Mouse (Mus musculus) megakaryocyte progenitor cell, adult 5-6 weeks (primary cell): ENCODE data around the gene Ttc5. TPM values are rescaled to one million over a fixed set of nuclear protein-coding genes. Genes with fewer than 3 reads are reported as not detected.
"Not testable (repeated sequence)": the region's sequence is repeated elsewhere in the genome, so short reads cannot be mapped to it uniquely, and the experiment has no call there.

ENCODE experiments used
- ATAC-seq: replicated peaks from 2 replicates; pipeline ENCODE4 v1.8.0; 2016; ENCODE audit warnings: mild to moderate bottlenecking, moderate TSS enrichment, inconsistent platforms; ENCODE audit not compliant: poor library complexity
- total RNA-seq, 2 experiments: library from RNA; stranded (forward) in 1 of 2; stranded (reverse) in 1 of 2; fragments of 157-497, 149-512 nt in 1 of 2; fragments of 200-1000 nt in 1 of 2; gene quantifications; 2 replicates each; pipeline versions ENCODE4 v1.2.3 to v1.2.4; 2015 to 2017

Ttc5 gene
- total RNA-seq, 2 experiments from 2014 or later: 27.4 to 41.8 TPM

GRCm38 (mm10) chr14:50782166-50782565 lies 3.2 kb downstream of the Ttc5 start:
- ATAC-seq: no peak

- ATAC-seq: no peak
Measured at GRCm38 (mm10) chr14:50771342-50771741, 14.0 kb downstream of the Ttc5 start.

GRCm38 (mm10) chr14:50765736-50766135 lies 19.6 kb downstream of the Ttc5 start:
- ATAC-seq: no peak

DNA sequence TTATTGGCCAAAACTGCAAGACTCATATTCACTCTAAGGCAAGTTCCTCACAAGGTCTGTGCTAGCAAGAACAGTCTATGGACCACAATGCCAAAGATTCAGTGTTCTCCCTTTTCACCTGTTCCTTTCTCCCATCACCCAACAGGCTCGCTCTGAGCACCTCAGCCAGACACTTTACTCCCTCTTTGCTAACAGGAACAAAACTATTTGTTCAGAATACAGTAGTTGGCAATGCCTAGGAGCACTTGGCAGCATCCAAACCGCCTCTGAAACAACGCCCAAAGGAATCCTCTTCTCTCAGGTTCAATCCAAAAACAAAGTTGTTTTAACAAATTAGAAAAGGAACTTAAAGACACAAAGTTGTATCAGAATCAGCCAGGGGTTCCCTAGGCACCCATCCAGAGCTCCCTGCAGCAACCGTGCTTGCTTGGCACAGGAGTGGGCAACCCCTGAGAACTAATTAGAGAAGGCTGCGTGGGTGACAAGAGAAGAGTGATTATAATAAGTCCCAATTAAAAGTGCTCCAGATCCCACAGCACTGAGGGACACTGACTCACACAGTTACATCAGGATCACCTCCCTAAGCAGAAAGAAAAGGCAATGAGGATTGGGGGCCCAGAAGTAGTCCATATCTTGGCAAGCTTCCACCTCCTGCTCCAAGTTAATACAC lies 26.8 kb downstream of the Ttc5 start:
- ATAC-seq: no peak

GRCm38 (mm10) chr14:50744994-50745393 lies 40.3 kb downstream of the Ttc5 start, which contains the start of gene Olfr749:
Gene Olfr749 (minus strand): TSS chr14:50745094.
- ATAC-seq: no peak

DNA sequence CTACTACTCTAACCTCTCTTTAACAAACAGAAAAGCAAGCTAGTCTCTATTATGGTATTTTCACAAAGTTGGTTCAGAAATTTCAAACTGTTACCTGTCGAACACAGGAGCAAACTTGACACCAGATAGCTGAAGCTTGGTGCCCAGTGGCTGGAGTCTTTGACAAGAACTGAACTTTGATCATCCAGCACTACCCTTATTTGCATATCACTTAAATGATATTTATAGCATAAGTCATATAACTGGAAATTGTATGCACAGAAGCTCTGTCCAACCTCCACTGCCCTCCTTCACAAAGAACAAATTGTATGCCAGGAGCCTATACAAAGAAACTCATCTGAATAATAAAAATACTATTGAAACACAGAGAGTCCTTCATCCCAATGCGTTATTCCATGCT lies 43.7 kb downstream of the Ttc5 start:
- ATAC-seq: no peak

- 0 out of 2 replicates have a peak, but pooled peaks have one; percentile 34 for ATAC-seq
Measured at GRCm38 (mm10) chr14:50740334-50740733, 45.0 kb downstream of the Ttc5 start.

DNA sequence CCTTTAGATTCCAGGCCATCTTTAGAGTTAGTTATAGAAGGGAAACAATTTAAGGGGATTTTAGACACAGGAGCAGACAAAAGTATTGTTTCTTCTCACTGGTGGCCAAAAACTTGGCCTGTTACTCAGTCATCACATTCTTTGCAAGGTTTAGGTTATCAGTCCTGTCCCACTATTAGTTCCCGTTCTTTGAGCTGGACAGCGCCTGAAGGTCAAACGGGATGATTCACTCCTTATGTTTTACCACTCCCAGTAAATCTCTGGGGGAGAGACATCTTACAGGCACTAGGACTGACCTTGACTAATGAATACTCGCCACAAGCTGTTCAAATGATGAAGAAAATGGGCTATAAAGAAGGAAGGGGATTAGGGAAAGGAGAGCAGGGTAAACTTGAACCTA lies 62.9 kb downstream of the Ttc5 start:
- not testable (repeated sequence) for ATAC-seq

DNA sequence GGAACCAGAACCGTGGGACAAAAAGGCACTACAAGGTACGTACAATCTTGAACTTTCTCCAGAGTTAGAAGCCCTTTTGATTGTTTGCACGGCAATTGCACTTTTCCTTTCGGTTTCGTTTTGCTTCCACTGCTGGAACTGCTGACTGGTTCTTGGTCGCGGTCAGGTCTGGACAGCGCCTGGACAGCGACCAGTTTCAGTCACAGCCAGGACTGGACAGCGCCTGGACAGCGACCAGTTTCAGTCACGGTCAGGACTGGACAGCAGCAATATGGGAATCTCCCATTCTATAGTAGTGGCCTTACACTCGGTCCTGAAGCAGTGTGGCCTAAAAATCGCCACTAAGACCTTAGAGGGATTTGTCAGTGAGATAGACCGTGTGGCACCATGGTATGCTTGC lies 65.4 kb downstream of the Ttc5 start:
- not testable (repeated sequence) for ATAC-seq

Other genes with a start within 250 kb of the Ttc5 start
- gene Olfr744, start 170.6 kb downstream of the Ttc5 start, total RNA-seq (2015): not detected in 2 replicates
- not detected in 2 replicates for gene Olfr744, start 170.6 kb downstream of the Ttc5 start, total RNA-seq (2017)
- gene Olfr745, start 146.1 kb downstream of the Ttc5 start, total RNA-seq (2015): not detected in 2 replicates
- not detected in 2 replicates for gene Olfr745, start 146.1 kb downstream of the Ttc5 start, total RNA-seq (2017)
- gene Olfr746, start 138.4 kb downstream of the Ttc5 start, total RNA-seq (2015): not detected in 2 replicates
- gene Olfr746, start 138.4 kb downstream of the Ttc5 start, total RNA-seq (2017): not detected in 2 replicates
- gene Olfr747, start 92.3 kb downstream of the Ttc5 start, total RNA-seq (2015): not detected in 2 replicates
- gene Olfr747, start 92.3 kb downstream of the Ttc5 start, total RNA-seq (2017): not detected in 2 replicates
- not detected in 2 replicates for gene Olfr748, start 78.1 kb downstream of the Ttc5 start, total RNA-seq (2015)
- not detected in 2 replicates for gene Olfr748, start 78.1 kb downstream of the Ttc5 start, total RNA-seq (2017)
- not detected in 2 replicates for gene Olfr749, start 40.4 kb downstream of the Ttc5 start, total RNA-seq (2015)
- gene Olfr749, start 40.4 kb downstream of the Ttc5 start, total RNA-seq (2017): not detected in 2 replicates
- not detected in 2 replicates for gene Ccnb1ip1, start 22.2 kb upstream of the Ttc5 start, total RNA-seq (2015)
- gene Ccnb1ip1, start 22.2 kb upstream of the Ttc5 start, total RNA-seq (2017): not detected in 2 replicates
- 63.6 and 99.3 TPM in 2 replicates for gene Parp2, start 22.3 kb upstream of the Ttc5 start, total RNA-seq (2015)
- gene Parp2, start 22.3 kb upstream of the Ttc5 start, total RNA-seq (2017): 92.4 and 99.5 TPM in 2 replicates
- gene Tep1, start 85.0 kb upstream of the Ttc5 start, total RNA-seq (2015): 32.3 and 37.7 TPM in 2 replicates
- gene Tep1, start 85.0 kb upstream of the Ttc5 start, total RNA-seq (2017): 8.4 and 21.0 TPM in 2 replicates
- gene Klhl33, start 112.0 kb upstream of the Ttc5 start, total RNA-seq (2015): 0.10 TPM in 1 of 2 replicates, not detected in the other
- 0.25 and 0.37 TPM in 2 replicates for gene Klhl33, start 112.0 kb upstream of the Ttc5 start, total RNA-seq (2017)
- gene Osgep, start 139.4 kb upstream of the Ttc5 start, total RNA-seq (2015): 116 and 117 TPM in 2 replicates
- 117 and 125 TPM in 2 replicates for gene Osgep, start 139.4 kb upstream of the Ttc5 start, total RNA-seq (2017)
- gene Apex1, start 139.4 kb upstream of the Ttc5 start, total RNA-seq (2015): 246 and 285 TPM in 2 replicates
- 189 and 223 TPM in 2 replicates for gene Apex1, start 139.4 kb upstream of the Ttc5 start, total RNA-seq (2017)
- gene Pip4p1, start 145.3 kb upstream of the Ttc5 start, total RNA-seq (2015): 47.0 and 58.0 TPM in 2 replicates
- 10.4 and 17.9 TPM in 2 replicates for gene Pip4p1, start 145.3 kb upstream of the Ttc5 start, total RNA-seq (2017)
- 388 TPM in 2 replicates for gene Pnp, start 145.6 kb upstream of the Ttc5 start, total RNA-seq (2015)
- gene Pnp, start 145.6 kb upstream of the Ttc5 start, total RNA-seq (2017): 201 and 203 TPM in 2 replicates
- 24.4 TPM in 1 of 2 replicates, not detected in the other for gene Gm49342, start 159.0 kb upstream of the Ttc5 start, total RNA-seq (2015)
- 144 and 168 TPM in 2 replicates for gene Gm49342, start 159.0 kb upstream of the Ttc5 start, total RNA-seq (2017)
- 11.0 and 16.1 TPM in 2 replicates for gene Pnp2, start 170.5 kb upstream of the Ttc5 start, total RNA-seq (2015)
- 6.0 and 8.1 TPM in 2 replicates for gene Pnp2, start 170.5 kb upstream of the Ttc5 start, total RNA-seq (2017)
- 0.78 and 3.3 TPM in 2 replicates for gene Rnase10, start 222.2 kb upstream of the Ttc5 start, total RNA-seq (2015)
- gene Rnase10, start 222.2 kb upstream of the Ttc5 start, total RNA-seq (2017): 0.64 and 5.2 TPM in 2 replicates